Mouse (Mus musculus) bone marrow macrophage, adult 2 months (primary cell): ENCODE results near the gene Hist1h2ad. TPM values are rescaled to one million over a fixed set of nuclear protein-coding genes. Genes with fewer than 3 reads are reported as not detected.

Experiments used
- H3K27ac ChIP-seq: 2 replicates; pipeline ENCODE4 v1.5.1; 2012; ENCODE audit warnings: low read depth, low read length; ENCODE audit not compliant: insufficient read depth
- H3K4me1 ChIP-seq: 2 replicates; pipeline ENCODE4 v1.6.1; 2012; ENCODE audit warnings: low read length; ENCODE audit not compliant: control insufficient read depth, insufficient read depth
- H3K4me3 ChIP-seq: 2 replicates; pipeline ENCODE4 v1.5.1; 2012; ENCODE audit warnings: mild to moderate bottlenecking, low read length, moderate library complexity; ENCODE audit not compliant: insufficient read depth
- CTCF ChIP-seq: IDR thresholded peaks from 2 replicates; pipeline ENCODE4 v1.5.1; 2012; ENCODE audit warnings: low read depth, mild to moderate bottlenecking, low read length, moderate library complexity
- POLR2A ChIP-seq: IDR thresholded peaks from 2 replicates; pipeline ENCODE4 v1.6.1; 2012; ENCODE audit warnings: mild to moderate bottlenecking, low read depth, low read length, borderline replicate concordance
- polyA plus RNA-seq: library from polyadenylated mRNA; stranded (reverse); fragments of >200 nt; gene quantifications from 2 replicates; pipeline ENCODE4 v1.2.4, GENCODE M21; 2012; ENCODE audit not compliant: missing spikeins, insufficient read depth, insufficient read length

Gene Hist1h2ad
- polyA plus RNA-seq, 1 experiment, result not detected

GRCm38 (mm10) chr13:23592614-23593013 is 18.4 kb downstream of the Hist1h2ad start:
- H3K4me3 ChIP-seq, result no peak overlapping the region

DNA sequence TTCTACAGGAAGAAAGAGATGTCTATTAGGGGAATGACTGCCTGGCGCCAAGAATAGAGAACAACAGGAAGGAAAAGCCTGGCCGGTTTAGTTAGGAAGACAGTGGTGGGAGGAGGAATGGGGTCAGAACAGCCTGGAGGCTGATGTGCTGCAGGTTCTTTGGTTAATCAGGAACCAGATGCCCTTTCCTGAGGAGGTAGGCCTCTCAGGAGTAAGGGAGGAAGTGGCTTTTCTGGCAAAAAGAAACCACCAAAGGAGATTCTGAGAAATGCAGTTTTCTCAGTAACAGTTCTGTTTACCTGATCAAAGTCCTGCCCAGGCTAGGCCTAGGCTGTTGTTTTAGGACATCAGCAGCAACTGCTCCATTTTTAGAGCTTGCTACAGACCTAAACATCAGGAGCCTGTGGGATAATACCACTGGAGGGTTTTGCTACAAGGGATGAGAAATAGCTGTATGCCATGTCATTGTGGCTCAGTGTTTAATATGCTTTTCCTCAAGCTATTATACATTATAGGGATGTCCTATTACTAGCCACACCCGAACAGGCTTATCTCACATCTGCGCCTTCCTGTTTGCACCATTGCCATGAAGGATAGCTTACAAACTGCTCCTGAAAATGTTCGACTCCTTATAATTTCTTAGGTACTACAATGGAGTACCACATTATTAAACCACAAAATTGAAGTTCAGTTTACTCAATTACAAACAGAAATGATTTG is 19.0 kb downstream of the Hist1h2ad start:
- Histone ChIP-seq H3K4me1 (peaks cover 12% of the 10 kb centered on the region), H3K27ac (no peak overlapping the region), H3K4me3 (no peak overlapping the region)
- TF ChIP-seq POLR2A, result no peak

More at GRCm38 (mm10) chr13:23592614-23593013, 18.4 kb downstream of the Hist1h2ad start:
- TF ChIP-seq CTCF (no peak), POLR2A (no peak)
- Histone ChIP-seq H3K27ac (no peak overlapping the region), H3K4me1 (peaks cover 12% of the 10 kb centered on the region)

- Histone ChIP-seq H3K4me1 (peaks cover 6% of the 10 kb centered on the region), H3K4me3 (no peak overlapping the region), H3K27ac (no peak overlapping the region)
- TF ChIP-seq CTCF (no peak), POLR2A (no peak)
Measured at GRCm38 (mm10) chr13:23595185-23595584, 21.0 kb downstream of the Hist1h2ad start.

- Histone ChIP-seq H3K4me3 (no peak overlapping the region), H3K27ac (no peak overlapping the region), H3K4me1 (peaks cover 6% of the 10 kb centered on the region)
- TF ChIP-seq POLR2A, result no peak
Measured at GRCm38 (mm10) chr13:23595622-23596372, 21.6 kb downstream of the Hist1h2ad start.

DNA sequence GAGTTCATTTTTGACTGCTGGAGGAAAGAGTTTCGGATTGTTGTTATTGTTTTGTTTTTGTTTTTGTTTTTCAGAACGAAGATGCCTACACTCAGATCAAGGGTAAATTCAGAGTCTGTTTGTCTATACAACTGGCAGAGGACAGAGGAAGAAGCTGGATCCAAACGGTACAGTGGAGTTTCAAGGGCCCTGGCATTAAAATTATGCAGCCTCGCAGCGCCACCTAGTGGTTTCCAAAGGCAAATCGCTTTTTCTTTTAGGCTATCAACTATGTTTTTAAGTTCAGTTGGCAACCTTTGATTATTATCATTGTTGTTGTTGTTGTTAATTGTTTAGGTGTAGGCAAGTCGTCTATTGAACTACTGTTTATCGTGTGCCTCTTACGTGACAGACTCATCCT is 23.8 kb downstream of the Hist1h2ad start:
- peaks cover 4% of the 10 kb centered on the region for H3K4me1 ChIP-seq
- no peak for TF ChIP-seq POLR2A
- TF ChIP-seq CTCF, result peak; percentile 51; the same call in 1 of the 2 replicates
- H3K27ac ChIP-seq, result no peak overlapping the region
- no peak overlapping the region for H3K4me3 ChIP-seq

DNA sequence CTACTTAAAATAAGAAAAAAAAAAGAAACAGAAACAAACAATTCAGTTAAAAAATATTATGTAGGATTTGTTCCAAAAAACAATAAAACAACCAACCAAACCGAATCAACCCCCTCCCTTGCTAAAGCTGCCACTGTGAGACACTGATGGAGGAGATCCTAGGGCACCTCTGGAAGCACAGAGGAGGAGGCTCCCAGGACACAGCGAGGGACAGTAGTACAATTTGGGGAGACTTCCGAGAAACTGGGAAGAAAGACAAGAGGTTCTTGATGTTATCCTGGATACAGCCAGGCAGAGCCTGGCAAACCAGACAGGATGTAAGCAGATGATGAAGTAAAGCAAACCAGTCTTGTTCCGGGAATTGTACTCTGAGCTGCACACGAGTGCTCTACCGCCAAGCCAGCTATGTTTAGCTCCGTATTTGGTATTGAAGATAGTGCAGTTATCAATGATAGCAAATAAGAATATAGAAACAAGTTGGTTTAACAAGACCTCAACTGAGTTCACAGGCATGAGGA is 29.1 kb downstream of the Hist1h2ad start:
- no peak overlapping the region for H3K4me3 ChIP-seq
- TF ChIP-seq CTCF (no peak), POLR2A (no peak)
- no peak overlapping the region for H3K27ac ChIP-seq
- H3K4me1 ChIP-seq, result peaks cover 5% of the 10 kb centered on the region; the same call in 1 of the 2 replicates

DNA sequence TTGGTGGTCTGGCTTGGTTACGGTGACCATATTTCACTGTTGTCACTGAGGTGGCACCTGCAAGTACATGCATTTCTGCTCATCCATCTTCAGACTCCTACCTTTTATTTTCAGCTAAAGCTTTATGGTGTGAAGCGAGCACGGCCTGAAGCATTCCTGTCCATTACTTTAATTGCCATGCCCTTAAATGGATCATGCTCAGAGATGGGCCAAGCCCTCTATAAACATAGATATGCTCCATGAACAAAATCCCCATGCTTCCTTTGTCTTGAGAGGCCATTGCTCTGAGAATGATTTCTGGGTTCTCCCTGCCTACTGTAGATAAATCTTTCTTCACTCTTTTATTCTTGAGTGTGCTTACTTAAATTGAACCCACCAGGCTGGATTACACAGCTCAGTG is 30.3 kb downstream of the Hist1h2ad start:
- TF ChIP-seq CTCF (no peak), POLR2A (no peak)
- Histone ChIP-seq H3K4me3 (no peak overlapping the region), H3K27ac (no peak overlapping the region), H3K4me1 (peaks cover 8% of the 10 kb centered on the region; the same call in 1 of the 2 replicates)

GRCm38 (mm10) chr13:23605052-23605451 is 30.9 kb downstream of the Hist1h2ad start:
- Histone ChIP-seq H3K27ac (no peak overlapping the region), H3K4me3 (no peak overlapping the region), H3K4me1 (peaks cover 13% of the 10 kb centered on the region)
- TF ChIP-seq POLR2A (no peak), CTCF (no peak)

DNA sequence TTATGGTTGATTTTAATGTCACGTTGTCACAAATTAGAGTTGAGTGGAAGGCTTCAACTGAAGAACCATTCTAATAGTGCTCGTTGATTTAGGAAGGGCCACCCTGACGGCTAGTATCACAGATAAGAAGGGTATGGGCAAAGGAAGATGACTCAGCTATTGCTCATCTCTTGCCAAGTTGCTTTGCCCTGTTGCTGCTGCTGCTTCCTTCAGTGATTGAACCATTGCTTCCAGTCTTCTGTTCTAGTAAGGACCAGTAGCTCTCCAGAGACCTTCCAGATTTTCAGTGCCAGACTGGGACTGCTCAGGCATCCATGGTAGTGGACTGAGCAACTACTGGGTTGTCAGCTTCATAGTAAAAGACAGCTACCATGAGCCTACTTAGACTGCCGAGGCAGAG is 35.0 kb downstream of the Hist1h2ad start:
- TF ChIP-seq POLR2A, result no peak
- no peak for TF ChIP-seq CTCF
- H3K4me1 ChIP-seq, result peaks cover 13% of the 10 kb centered on the region
- no peak overlapping the region for H3K27ac ChIP-seq
- no peak overlapping the region for H3K4me3 ChIP-seq

GRCm38 (mm10) chr13:23609844-23610243 is 35.7 kb downstream of the Hist1h2ad start:
- H3K4me1 ChIP-seq, result peaks cover 13% of the 10 kb centered on the region
- H3K4me3 ChIP-seq, result no peak overlapping the region
- H3K27ac ChIP-seq, result no peak overlapping the region
- TF ChIP-seq POLR2A (no peak), CTCF (no peak)
